Mouse (Mus musculus) CH12.LX (cell line): ENCODE measurements around the gene Phex. TPM values are rescaled to one million over a fixed set of nuclear protein-coding genes. Genes with fewer than 3 reads are reported as not detected.

Experiments used
- DNase-seq: peaks from one replicate; pipeline ENCODE4 v3.0.0-alpha.2; 2013; ENCODE audit errors: extremely low read depth
- H3K27ac ChIP-seq: 2 replicates; pipeline ENCODE4 v1.5.1; 2012; ENCODE audit warnings: low read depth, mild to moderate bottlenecking, control low read depth, moderate library complexity; ENCODE audit not compliant: insufficient read depth
- H3K27me3 ChIP-seq: replicated peaks from 2 replicates; pipeline ENCODE3; 2012; ENCODE audit warnings: inconsistent platforms
- H3K36me3 ChIP-seq, 2 experiments: replicated peaks in 1 of 2; 2 replicates each; pipeline versions ENCODE3 to v1.6.1; 2012; ENCODE audit warnings: inconsistent platforms in 1 of 2, low read length in 1 of 2, mild to moderate bottlenecking in 1 of 2, mixed read lengths in 1 of 2, moderate library complexity in 1 of 2; ENCODE audit not compliant: control insufficient read depth in 1 of 2, insufficient read depth in 1 of 2
- H3K4me1 ChIP-seq, 2 experiments: 2 replicates each; pipeline ENCODE4 v1.6.1; 2012; ENCODE audit warnings: inconsistent platforms in 1 of 2, moderate library complexity in 1 of 2; ENCODE audit not compliant: insufficient read depth in 2 of 2, control insufficient read depth in 1 of 2
- H3K4me2 ChIP-seq: 2 replicates; pipeline ENCODE4 v1.6.1; 2012; ENCODE audit warnings: low read depth, mild to moderate bottlenecking, control low read depth; ENCODE audit not compliant: poor library complexity, insufficient read depth, severe bottlenecking
- H3K4me3 ChIP-seq, 3 experiments: fragments of 150-350 bp in 1 of 3; sonication (generic) in 1 of 3; replicated peaks in 1 of 3; 2 replicates each; pipeline versions ENCODE3 to v1.5.1; 2011 to 2012; ENCODE audit warnings: low read depth in 2 of 3, low read length in 2 of 3, mild to moderate bottlenecking in 2 of 3, moderate library complexity in 2 of 3, control low read depth in 1 of 3, improper control_type of control experiment in 1 of 3, inconsistent platforms in 1 of 3, mixed read lengths in 1 of 3; ENCODE audit not compliant: poor library complexity in 1 of 3
- H3K79me2 ChIP-seq: replicated peaks from 2 replicates; pipeline ENCODE4 v1.6.1; 2012; ENCODE audit warnings: mild to moderate bottlenecking, moderate library complexity; ENCODE audit not compliant: control insufficient read depth, poor library complexity, insufficient read depth, severe bottlenecking; ENCODE audit errors: extremely low read depth
- H3K9ac ChIP-seq: 2 replicates; pipeline ENCODE4 v1.6.1; 2012; ENCODE audit warnings: low read depth, mild to moderate bottlenecking, control low read depth, moderate library complexity; ENCODE audit not compliant: insufficient read depth
- H3K9me3 ChIP-seq: replicated peaks from 2 replicates; pipeline ENCODE3; 2012; ENCODE audit warnings: low read length, inconsistent platforms, mixed read lengths
- BHLHE40 ChIP-seq: IDR thresholded peaks from 2 replicates; pipeline ENCODE4 v1.6.1; 2011; ENCODE audit warnings: mild to moderate bottlenecking, low read depth, low read length, improper control_type of control experiment
- CTCF ChIP-seq, 2 experiments: IDR thresholded peaks in 1 of 2; conservative IDR thresholded peaks in 1 of 2; 2 replicates each; pipeline ENCODE4 v1.5.1; 2011 to 2012; ENCODE audit warnings: low read depth in 2 of 2, low read length in 2 of 2, improper control_type of control experiment in 1 of 2, inconsistent platforms in 1 of 2, mild to moderate bottlenecking in 1 of 2, moderate library complexity in 1 of 2
- ELF1 ChIP-seq: IDR thresholded peaks from 2 replicates; pipeline ENCODE4 v1.6.1; 2014; ENCODE audit warnings: low read depth, mild to moderate bottlenecking, inconsistent platforms, low read length, improper control_type of control experiment
- HCFC1 ChIP-seq: IDR thresholded peaks from 2 replicates; pipeline ENCODE4 v1.6.1; 2012; ENCODE audit warnings: low read depth, mild to moderate bottlenecking, inconsistent platforms, low read length, improper control_type of control experiment
- IRF4 ChIP-seq: IDR thresholded peaks from 2 replicates; pipeline ENCODE4 v1.6.1; 2014; ENCODE audit warnings: low read depth, mild to moderate bottlenecking, inconsistent platforms, low read length, improper control_type of control experiment
- JUND ChIP-seq: conservative IDR thresholded peaks from 2 replicates; pipeline ENCODE4 v1.6.1; 2011; ENCODE audit warnings: low read depth, low read length, improper control_type of control experiment
- MAFK ChIP-seq: IDR thresholded peaks from 2 replicates; pipeline ENCODE4 v1.6.1; 2011; ENCODE audit warnings: low read length, improper control_type of control experiment; ENCODE audit not compliant: insufficient replicate concordance
- MEF2A ChIP-seq: IDR thresholded peaks from 2 replicates; pipeline ENCODE4 v1.6.1; 2014; ENCODE audit warnings: low read depth, mild to moderate bottlenecking, inconsistent platforms, low read length, improper control_type of control experiment, borderline replicate concordance
- MYC ChIP-seq: IDR thresholded peaks from 2 replicates; pipeline ENCODE4 v1.6.1; 2011; ENCODE audit warnings: low read depth, mild to moderate bottlenecking, improper control_type of control experiment, low read length
- NELFE ChIP-seq: IDR thresholded peaks from 2 replicates; pipeline ENCODE4 v1.6.1; 2011; ENCODE audit warnings: low read depth, low read length, improper control_type of control experiment
- POLR2AphosphoS2 ChIP-seq: IDR thresholded peaks from 2 replicates; pipeline ENCODE4 v1.6.1; 2011; ENCODE audit warnings: low read depth, low read length, improper control_type of control experiment
- RAD21 ChIP-seq: IDR thresholded peaks from 2 replicates; pipeline ENCODE4 v1.6.1; 2011; ENCODE audit warnings: low read depth, mild to moderate bottlenecking, low read length, improper control_type of control experiment, moderate library complexity
- SIN3A ChIP-seq: IDR thresholded peaks from 2 replicates; pipeline ENCODE4 v1.6.1; 2012; ENCODE audit warnings: low read length, improper control_type of control experiment, inconsistent platforms
- SMC3 ChIP-seq: IDR thresholded peaks from 2 replicates; pipeline ENCODE4 v1.6.1; 2011; ENCODE audit warnings: low read depth, low read length, improper control_type of control experiment
- TBP ChIP-seq: conservative IDR thresholded peaks from 2 replicates; pipeline ENCODE4 v1.6.1; 2011; ENCODE audit warnings: low read depth, low read length, improper control_type of control experiment
- UBTF ChIP-seq: IDR thresholded peaks from 2 replicates; pipeline ENCODE4 v1.6.1; 2012; ENCODE audit warnings: low read depth, mild to moderate bottlenecking, inconsistent platforms, low read length, improper control_type of control experiment, moderate library complexity
- USF1 ChIP-seq: IDR thresholded peaks from 2 replicates; pipeline ENCODE4 v1.6.1; 2014; ENCODE audit warnings: low read depth, mild to moderate bottlenecking, inconsistent platforms, low read length, improper control_type of control experiment
- USF2 ChIP-seq: conservative IDR thresholded peaks from 2 replicates; pipeline ENCODE4 v1.6.1; 2011; ENCODE audit warnings: low read depth, low read length, improper control_type of control experiment
- ZC3H11A ChIP-seq: IDR thresholded peaks from 2 replicates; pipeline ENCODE4 v1.6.1; 2012; ENCODE audit warnings: low read depth, mild to moderate bottlenecking, inconsistent platforms, low read length, improper control_type of control experiment
- dilution Hi-C: fragments of 300-500 bp; cut with MboI; formaldehyde crosslinking; loops from 2 replicates; pipeline ENCODE4 v1.14.3; 2020; ENCODE audit warnings: low sequenced_read_pairs; ENCODE audit not compliant: extremely low pct_unique_long_range_greater_than_20kb, extremely low pct_ligation_motif_present
- in situ Hi-C: fragments of 300-500 bp; cut with MboI; formaldehyde crosslinking; loops from 3 replicates; pipeline ENCODE4 v1.14.3; 2019; ENCODE audit warnings: low sequenced_read_pairs, low pct_ligation_motif_present, low pct_unique_long_range_greater_than_20kb, mixed read lengths
- polyA plus RNA-seq: library from polyadenylated mRNA; unstranded; fragments of >175 nt; gene quantifications from 2 replicates; pipeline ENCODE4 v1.2.1, GENCODE M21; 2012; ENCODE audit warnings: low read depth; ENCODE audit not compliant: insufficient read length
- total RNA-seq, 2 experiments: library from RNA; depleted of rRNA; stranded (reverse); fragments of 300-350 nt in 1 of 2; fragments of >200 nt in 1 of 2; gene quantifications; 2 replicates each; pipeline ENCODE4 v1.2.3; 2012 to 2014

Phex gene
- total and polyA plus RNA-seq, 3 experiments = 0.07 to 0.17 (median 0.09) TPM

- in situ Hi-C loops = no loop called here
- no peaks in the 10 kb centered on the region for H3K9me3 ChIP-seq
- dilution Hi-C loops = no loop called here
- DNase-seq = no peak
- H3K27ac ChIP-seq = no peak overlapping the region
- peaks cover 0 to 8% of the 10 kb centered on the region in 2 experiments; a peak in 1 of 4 replicates for H3K4me1 ChIP-seq
- TF ChIP-seq MYC (no peak), CTCF (conservative IDR thresholded peaks at IDR 0.05 in 1 of 2, IDR thresholded peaks at IDR 0.05 in 1 of 2; ENCODE audit: low read depth in 2 of 2, low read length in 2 of 2) (no peak), USF2 (no peak), IRF4 (no peak), HCFC1 (no peak), ELF1 (no peak), POLR2AphosphoS2 (no peak), NELFE (no peak), BHLHE40 (no peak), UBTF (no peak), ZC3H11A (no peak), MEF2A (no peak), USF1 (no peak), TBP (no peak), JUND (no peak)
- H3K27me3 ChIP-seq = no peaks in the 10 kb centered on the region
- no peak overlapping the region for H3K4me2 ChIP-seq
- H3K9ac ChIP-seq = no peak overlapping the region
- no peaks in the 10 kb centered on the region for H3K36me3 ChIP-seq
- H3K79me2 ChIP-seq = no peaks in the 10 kb centered on the region
- no peak overlapping the region for H3K4me3 ChIP-seq
These were observed 106.9 kb downstream of the Phex start for GRCm38 (mm10) chrX:157308171-157308570.

DNA sequence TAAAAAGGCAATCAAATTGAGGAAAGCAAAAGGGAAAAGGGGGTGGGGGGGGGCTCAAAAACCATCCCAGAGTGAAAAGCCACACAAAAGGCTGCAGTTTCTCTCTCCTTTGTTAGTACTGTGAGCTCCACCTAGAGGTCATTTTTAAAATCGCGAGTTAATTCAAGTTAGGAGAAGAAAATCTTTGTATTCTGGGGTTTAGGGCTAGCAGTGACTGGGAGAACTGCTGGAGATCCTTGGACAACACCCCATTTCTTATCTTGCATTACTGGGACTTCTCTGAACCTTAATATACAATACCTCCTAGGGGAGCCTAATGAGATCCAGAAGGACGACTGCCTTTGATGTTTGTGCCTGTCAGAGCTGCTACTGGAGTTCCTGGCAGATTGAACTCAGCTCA is 107.7 kb downstream of the Phex start:
- Histone ChIP-seq H3K9me3 (no peaks in the 10 kb centered on the region), H3K27ac (no peak overlapping the region), H3K79me2 (no peaks in the 10 kb centered on the region), H3K27me3 (no peaks in the 10 kb centered on the region), H3K9ac (no peak overlapping the region), H3K4me1 (peaks cover 0 to 5% of the 10 kb centered on the region in 2 experiments; a peak in 1 of 4 replicates), H3K4me3 (no peak overlapping the region), H3K36me3 (no peaks in the 10 kb centered on the region), H3K4me2 (no peak overlapping the region)
- TF ChIP-seq SIN3A (no peak), MAFK (no peak), CTCF (conservative IDR thresholded peaks at IDR 0.05 in 1 of 2, IDR thresholded peaks at IDR 0.05 in 1 of 2; ENCODE audit: low read depth in 2 of 2, low read length in 2 of 2) (peak in 1 of 2 experiments; percentile 57; a peak in 2 of 4 replicates), SMC3 (peak; percentile 19; the same call in 1 of the 2 replicates), RAD21 (peak; percentile 55)
- in situ Hi-C loops (no loop called here), dilution Hi-C loops (no loop called here)
- DNase-seq = peak; percentile 31
